Mouse (Mus musculus) adrenal gland, postnatal 25 days (tissue): Measurements from ENCODE around the gene Gm10999. TPM values are rescaled to one million over a fixed set of nuclear protein-coding genes. Genes with fewer than 3 reads are reported as not detected.
"Not testable (repeated sequence)": the region's sequence is repeated elsewhere in the genome, so short reads cannot be mapped to it uniquely, and the experiment has no call there.

Experiments used
- DNase-seq: peaks from one replicate; pipeline ENCODE4 v3.0.0; 2021; ENCODE audit warnings: mixed read lengths
- long read RNA-seq: library from polyadenylated mRNA; stranded (forward); transcript quantifications from one replicate; pipeline ENCODE4 v2.0.0, GENCODE M21; 2021
- total RNA-seq: library from RNA; stranded (reverse); gene quantifications from 2 replicates; pipeline ENCODE4 v1.2.3, GENCODE M21; 2021

Gm10999 gene
- total RNA-seq = not detected in 2 replicates
- long read RNA-seq = 0 reads

DNA sequence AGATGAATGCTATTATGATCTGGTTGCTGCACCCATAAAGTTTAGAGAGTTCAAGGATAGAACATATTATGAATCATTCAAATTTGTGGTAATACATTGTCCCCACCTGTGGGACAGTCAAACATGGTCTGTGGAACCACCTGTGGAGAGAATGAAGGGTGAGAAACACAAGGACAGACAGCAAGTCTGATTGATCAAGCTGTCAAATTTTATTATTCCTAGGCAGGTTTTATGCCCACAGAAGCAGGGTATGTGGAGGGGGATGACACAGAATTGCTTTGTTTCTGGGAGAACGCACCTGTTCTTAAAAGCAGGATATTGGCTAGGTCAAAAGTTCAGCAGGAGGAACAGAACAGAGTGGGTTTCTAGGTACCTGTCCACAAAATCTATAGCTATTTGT, at the start of gene Gm10999:
TSS of gene Gm10999 (minus strand) at position 101 of the 400 bp plus-strand sequence.
- DNase-seq = no peak

DNA sequence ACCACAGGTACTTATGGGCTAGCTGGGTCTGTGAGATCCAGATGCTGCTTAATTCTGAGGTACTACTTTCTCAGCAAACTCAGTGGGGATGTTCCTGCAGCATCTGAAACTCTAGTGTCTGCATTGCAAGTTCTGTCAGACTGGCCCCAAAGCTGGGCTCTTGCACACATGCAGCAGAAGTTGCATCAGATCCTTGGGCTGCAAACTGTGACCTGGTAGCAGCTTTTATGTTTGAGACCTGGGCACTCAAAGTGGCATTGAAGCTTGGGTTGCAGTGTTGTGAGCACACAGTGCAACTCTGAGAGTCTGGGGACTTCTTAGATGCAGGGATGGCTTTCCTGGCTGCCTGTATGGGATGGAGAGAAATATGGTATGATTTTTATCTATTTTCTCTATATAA, 2.0 kb upstream of the Gm10999 start:
- DNase-seq = no peak

DNA sequence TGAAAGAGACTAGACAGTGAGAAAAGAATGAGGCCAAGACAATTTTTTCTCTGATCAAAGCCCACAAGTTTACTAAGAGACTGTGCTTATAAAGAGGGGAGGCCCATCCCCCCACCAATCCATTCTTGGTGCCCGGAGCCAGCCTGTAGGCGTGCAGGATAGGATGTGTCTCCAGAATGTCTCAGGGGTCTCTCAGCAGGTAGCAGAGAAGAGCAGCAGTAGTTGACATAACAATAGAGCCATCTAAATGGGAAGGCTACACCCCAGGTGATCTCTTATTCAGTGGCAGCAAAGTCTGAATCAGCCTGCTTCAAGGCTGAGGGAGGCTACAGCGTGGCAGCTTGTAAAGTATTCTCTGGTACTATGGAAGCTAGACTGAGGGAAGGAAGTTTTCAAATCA, 15.7 kb downstream of the Gm10999 start:
- not testable (repeated sequence) for DNase-seq

Other genes starting within 250 kb of the Gm10999 start
- not detected in 2 replicates for gene Ccdc7a, start 66.1 kb downstream of the Gm10999 start, total RNA-seq
- not detected in 2 replicates for gene Ccdc7b, start 64.5 kb downstream of the Gm10999 start, total RNA-seq
- gene 2610044O15Rik8, start 102.7 kb upstream of the Gm10999 start, total RNA-seq = 13.7 and 14.8 TPM in 2 replicates